Mouse (Mus musculus) olfactory bulb, adult 2 months (tissue): ENCODE results near the gene Lrpprc.

Source experiments
- CTCF ChIP-seq: fragments of 200-500 bp; IDR thresholded peaks from 2 replicates; pipeline ENCODE4 v1.5.1; 2012; ENCODE audit warnings: low read depth, mild to moderate bottlenecking, low read length, moderate library complexity; ENCODE audit not compliant: insufficient read depth
- POLR2A ChIP-seq: fragments of 200-500 bp; IDR thresholded peaks from 2 replicates; pipeline ENCODE4 v1.6.1; 2012; ENCODE audit warnings: mild to moderate bottlenecking, low read depth, low read length, moderate library complexity; ENCODE audit not compliant: insufficient read depth

DNA sequence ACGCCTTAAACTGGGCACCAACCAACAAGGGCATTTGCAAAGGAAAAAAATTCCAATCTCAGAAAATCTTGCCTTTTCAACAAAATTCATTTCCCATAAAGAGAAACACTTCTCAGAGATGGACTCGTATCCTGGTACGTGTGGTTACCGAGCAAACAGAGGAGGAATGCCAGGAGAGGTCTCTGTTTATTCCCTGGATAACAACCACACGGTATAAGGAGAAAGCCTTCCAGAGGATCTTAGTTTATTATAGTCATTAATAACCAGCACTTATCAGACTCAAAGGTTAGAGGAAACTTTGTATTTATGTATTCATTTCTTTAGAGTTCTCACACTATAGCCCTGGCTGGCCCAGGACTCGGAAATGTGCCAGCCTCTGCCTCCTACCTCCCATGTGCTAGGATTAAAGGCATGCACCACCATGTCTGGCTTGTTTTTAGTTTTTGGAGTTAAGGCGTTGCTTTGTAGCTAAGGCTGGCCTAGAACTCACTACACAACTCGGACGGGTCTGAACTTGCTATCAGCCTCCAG lies 42.4 kb downstream of the Lrpprc start:
- TF ChIP-seq CTCF (no peak), POLR2A (no peak)
